9 mouse cellular contexts compared by ENCODE assay signal in the genomic region with DNA sequence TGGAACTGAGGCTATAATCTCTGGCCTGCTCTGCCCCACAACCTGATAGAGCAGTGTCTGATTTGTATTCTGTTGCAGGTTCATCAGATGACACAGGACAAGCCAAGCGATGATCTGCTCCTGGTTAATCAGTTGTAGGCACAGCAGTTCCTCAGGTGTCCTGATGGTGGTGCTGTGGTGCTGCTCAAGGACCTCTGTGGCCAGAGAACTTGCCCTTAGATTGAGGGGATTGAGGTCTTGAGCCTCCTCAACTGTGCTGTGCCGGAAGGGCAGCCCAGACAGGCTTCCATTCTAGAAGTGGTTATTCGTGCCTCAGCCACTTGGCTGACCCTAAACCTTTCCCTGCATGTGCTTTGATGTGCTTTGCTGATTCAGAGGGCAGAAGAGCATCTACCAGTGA. TPM values are rescaled to one million over a fixed set of nuclear protein-coding genes. Genes with fewer than 3 reads are reported as not detected.
DNase-seq lines count a peak whose midpoint lies in the region; ATAC-seq and TF ChIP-seq lines count a peak whose summit lies in the region.
"Had no signal": no experiment of that assay in that cellular context is flagged by ENCODE, and none has a peak within 500 bp of the region (broad histone marks: within the 10 kb centered on the region; RNA-seq: fewer than 3 reads in every experiment).

No protein-coding gene starts in this region.

- no peak overlapping the region for H3K4me2 ChIP-seq in kidney, embryonic 14.5 days (replicated peaks; ENCODE audit: low read depth, low read length)
- H3K4me2 ChIP-seq in limb, embryonic 15.5 days = no peak overlapping the region
- H3K4me2 ChIP-seq in stomach, embryonic 14.5 days (replicated peaks; ENCODE audit: low read depth, low read length) = no peak overlapping the region

- peak; percentile 69 for DNase-seq in adrenal gland, adult 2 months
- peak; percentile 37 for DNase-seq in embryo, embryonic 11.5 days (ENCODE audit: low read depth, low spot score)
- DNase-seq in heart, adult 8-10 months (ENCODE audit: low spot score) = peak; percentile 74

- H3K4me3 ChIP-seq in C2C12 (ENCODE audit: insufficient read depth, poor library complexity, severe bottlenecking) = no peak overlapping the region
- H3K4me3 ChIP-seq in kidney, embryonic 14.5 days (ENCODE audit: low read length) = no peak overlapping the region
- H3K4me3 ChIP-seq in limb, embryonic 15.5 days = no peak overlapping the region
- no peak overlapping the region for H3K4me3 ChIP-seq in stomach, embryonic 14.5 days (ENCODE audit: low read depth, low read length)
- H3K4me3 ChIP-seq: erythroblast, embryonic 14.5 days had no signal

- no peak overlapping the region for H3K27ac ChIP-seq in kidney, embryonic 14.5 days (ENCODE audit: low read depth, low read length)
- H3K27ac ChIP-seq in limb, embryonic 15.5 days = no peak overlapping the region
- no peak overlapping the region for H3K27ac ChIP-seq in stomach, embryonic 14.5 days (ENCODE audit: low read length)

- no peaks in the 10 kb centered on the region for H3K27me3 ChIP-seq in C2C12 (ENCODE audit: control insufficient read depth, insufficient read depth, insufficient read length)
- no peaks in the 10 kb centered on the region for H3K27me3 ChIP-seq in kidney, embryonic 14.5 days (ENCODE audit: control insufficient read depth, insufficient read depth, low read length)
- H3K27me3 ChIP-seq in limb, embryonic 15.5 days = no peaks in the 10 kb centered on the region
- no peaks in the 10 kb centered on the region for H3K27me3 ChIP-seq in stomach, embryonic 14.5 days (ENCODE audit: control insufficient read depth, insufficient read depth, low read length)

- peaks cover 15% of the 10 kb centered on the region for H3K36me3 ChIP-seq in C2C12 (ENCODE audit: control insufficient read depth, insufficient read depth)
- peaks cover 18% of the 10 kb centered on the region for H3K36me3 ChIP-seq in kidney, embryonic 14.5 days (ENCODE audit: control insufficient read depth, insufficient read depth, low read length)
- H3K36me3 ChIP-seq in limb, embryonic 15.5 days = peaks cover 21% of the 10 kb centered on the region
- peaks cover 6% of the 10 kb centered on the region for H3K36me3 ChIP-seq in stomach, embryonic 14.5 days (ENCODE audit: control insufficient read depth, insufficient read depth, low read length)

- no peaks in the 10 kb centered on the region for H3K79me3 ChIP-seq in C2C12 (ENCODE audit: low read depth)

- H3K9me3 ChIP-seq in kidney, embryonic 14.5 days (ENCODE audit: control insufficient read depth, low read length) = no peaks in the 10 kb centered on the region
- no peaks in the 10 kb centered on the region for H3K9me3 ChIP-seq in limb, embryonic 15.5 days
- no peaks in the 10 kb centered on the region for H3K9me3 ChIP-seq in stomach, embryonic 14.5 days (ENCODE audit: control insufficient read depth, low read depth, low read length)

- 16% methylated on average over 3 of the region's 3 CpGs for WGBS in kidney, embryonic 14.5 days
- 33% methylated on average over 3 of the region's 3 CpGs for WGBS in limb, embryonic 15.5 days
- WGBS in stomach, embryonic 14.5 days = 18% methylated on average over 3 of the region's 3 CpGs

- no peaks in the 10 kb centered on the region for H3K4me1 ChIP-seq in kidney, embryonic 14.5 days (ENCODE audit: control insufficient read depth, insufficient read depth, low read length)
- H3K4me1 ChIP-seq in limb, embryonic 15.5 days = no peaks in the 10 kb centered on the region
- no peaks in the 10 kb centered on the region for H3K4me1 ChIP-seq in stomach, embryonic 14.5 days (ENCODE audit: control insufficient read depth, insufficient read depth, low read length)

- TF ChIP-seq CTCF in C2C12 (IDR thresholded peaks at IDR 0.05; ENCODE audit: control insufficient read depth, insufficient read depth, insufficient read length) = peak; percentile 91

- H3K9ac ChIP-seq in kidney, embryonic 14.5 days (ENCODE audit: low read depth, low read length) = no peak overlapping the region
- H3K9ac ChIP-seq in limb, embryonic 15.5 days = no peak overlapping the region
- H3K9ac ChIP-seq in stomach, embryonic 14.5 days (replicated peaks; ENCODE audit: low read depth, low read length) = no peak overlapping the region

- no peaks in the 10 kb centered on the region for H3K79me2 ChIP-seq in C2C12 (ENCODE audit: control insufficient read depth, insufficient read depth)

- no peak overlapping the region for H3ac ChIP-seq in C2C12 (ENCODE audit: control insufficient read depth, insufficient read length, low read depth)

- ATAC-seq in kidney, embryonic 14.5 days (ENCODE audit: low FRiP score, low TSS enrichment) = 0 out of 2 replicates have a peak, but pooled peaks have one; percentile 62
- 0 out of 2 replicates have a peak, but pooled peaks have one; percentile 40 for ATAC-seq in limb, embryonic 15.5 days (ENCODE audit: insufficient number of reproducible peaks, low FRiP score, low TSS enrichment, low read depth)
- ATAC-seq in monocyte, adult 5-6 weeks (replicated peaks; ENCODE audit: insufficient number of reproducible peaks, low FRiP score, low TSS enrichment, poor library complexity, severe bottlenecking) = peak; percentile 68
- ATAC-seq in stomach, embryonic 14.5 days (ENCODE audit: insufficient number of reproducible peaks, insufficient read depth, low FRiP score, low read depth) = 0 out of 2 replicates have a peak, but pooled peaks have one; percentile 46

TF ChIP-seq in C2C12, 6 proteins besides CTCF, POLR2A, EP300 and RAD21:
- no peak for TF ChIP-seq CEBPB (IDR thresholded peaks at IDR 0.05; ENCODE audit: low read depth)
- no peak for TF ChIP-seq FOSL1 (IDR thresholded peaks at IDR 0.05; ENCODE audit: insufficient read depth, low read length, poor library complexity, severe bottlenecking)
- TF ChIP-seq USF1 (IDR thresholded peaks at IDR 0.05; ENCODE audit: low read depth) = no peak
- TF ChIP-seq MYOD1 (IDR thresholded peaks at IDR 0.05; ENCODE audit: control insufficient read depth, insufficient read length, low read depth) = no peak
- TF ChIP-seq MAX (IDR thresholded peaks at IDR 0.05) = no peak

RNA-seq across cellular contexts. Expression of gene Urb2, which starts 30.8 kb away (rescaled TPM):
- 9.8 TPM for polyA plus RNA-seq in C2C12 (2012; fragmentation: generic; extraction: Trizol)
- total RNA-seq in adrenal gland, adult 2 months (2021) = 10 to 100 TPM; 10.6 to 12.7 TPM
- 2.2 and 3.4 TPM in 2 replicates for polyA plus RNA-seq in adrenal gland, adult 2 months (2012; rRNA removed)
- total RNA-seq in heart, adult 8-10 months (2022) = 1 to 10 TPM; 4.9 to 7.2 (median 6.5) TPM
- 4.8 and 10.2 TPM in 2 replicates for polyA plus RNA-seq in kidney, embryonic 14.5 days (2014; fragmentation: Nextera tagmentation; extraction: Ambion mirVana)
- polyA plus RNA-seq in limb, embryonic 15.5 days (2015; fragmentation: Nextera tagmentation; extraction: Ambion mirVana) = 4.7 and 5.0 TPM in 2 replicates
- total RNA-seq in monocyte, adult 5-6 weeks (2017) = 5.7 to 7.1 TPM (median 6.0 TPM) in 3 replicates
- 7.3 and 8.0 TPM in 2 replicates for polyA plus RNA-seq in stomach, embryonic 14.5 days (2014; fragmentation: Nextera tagmentation; extraction: Ambion mirVana)

RNA-seq across cellular contexts. Expression of gene Taf5l, which starts 30.9 kb away (rescaled TPM):
- polyA plus RNA-seq in C2C12 (2012; fragmentation: generic; extraction: Trizol) = 26.2 TPM
- total RNA-seq in adrenal gland, adult 2 months (2021) = 10 to 100 TPM; 21.3 to 24.1 TPM
- polyA plus RNA-seq in adrenal gland, adult 2 months (2012; rRNA removed) = 18.7 and 22.7 TPM in 2 replicates
- 10 to 100 TPM; 14.1 to 15.2 (median 14.5) TPM for total RNA-seq in heart, adult 8-10 months (2022)
- 29.6 and 53.3 TPM in 2 replicates for polyA plus RNA-seq in kidney, embryonic 14.5 days (2014; fragmentation: Nextera tagmentation; extraction: Ambion mirVana)
- polyA plus RNA-seq in limb, embryonic 15.5 days (2015; fragmentation: Nextera tagmentation; extraction: Ambion mirVana) = 30.1 and 34.4 TPM in 2 replicates
- total RNA-seq in monocyte, adult 5-6 weeks (2017) = 20.4 to 25.8 TPM (median 24.3 TPM) in 3 replicates
- polyA plus RNA-seq in stomach, embryonic 14.5 days (2014; fragmentation: Nextera tagmentation; extraction: Ambion mirVana) = 43.8 and 50.4 TPM in 2 replicates
